Mouse (Mus musculus): Measurements from ENCODE around the gene Gm39566.
"Not testable (repeated sequence)": the region's sequence is repeated elsewhere in the genome, so short reads cannot be mapped to it uniquely, and the experiment has no call there.

Gene Gm39566

GRCm38 (mm10) chr11:69815155-69815554, at the start of gene Gm39566:
TSS of gene Gm39566 (minus strand) at chr11:69815298.
- DNase-seq (ENCODE audit: low read depth), result no peak

DNA sequence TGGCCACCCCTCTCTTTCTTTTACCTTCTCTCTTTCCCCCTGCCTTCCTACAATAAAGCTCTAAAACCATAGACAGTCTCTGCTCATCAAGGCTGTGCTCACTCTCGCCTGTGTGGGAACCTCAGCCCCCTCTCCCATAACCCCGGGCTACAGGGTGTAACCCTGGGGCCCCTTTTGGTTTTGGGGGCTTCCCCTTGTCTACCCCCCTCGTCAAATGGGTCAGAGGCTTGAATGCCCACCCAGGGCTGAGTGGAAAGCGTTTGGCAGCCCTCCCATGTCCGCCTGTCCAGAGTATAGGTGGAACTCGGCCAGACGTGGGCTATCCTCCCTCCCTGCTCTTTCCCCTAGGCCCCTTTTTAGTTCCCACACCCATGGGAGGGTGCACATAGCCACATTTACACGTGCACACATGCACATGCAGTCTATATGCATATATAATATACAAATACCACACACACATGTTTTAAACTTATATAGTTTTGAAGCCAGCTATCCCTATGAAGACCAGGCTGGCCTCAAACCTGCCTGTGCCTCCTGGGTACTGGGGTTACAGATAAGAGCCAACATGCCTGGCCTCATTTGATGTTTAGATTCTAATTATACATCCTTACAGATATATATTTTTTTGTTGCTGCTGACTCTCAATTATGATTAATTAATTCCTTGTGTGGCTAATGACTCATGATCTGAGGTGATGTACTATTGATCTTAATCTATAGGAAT, 49.2 kb upstream of the Gm39566 start:
- no peak for DNase-seq (ENCODE audit: low read depth)

DNA sequence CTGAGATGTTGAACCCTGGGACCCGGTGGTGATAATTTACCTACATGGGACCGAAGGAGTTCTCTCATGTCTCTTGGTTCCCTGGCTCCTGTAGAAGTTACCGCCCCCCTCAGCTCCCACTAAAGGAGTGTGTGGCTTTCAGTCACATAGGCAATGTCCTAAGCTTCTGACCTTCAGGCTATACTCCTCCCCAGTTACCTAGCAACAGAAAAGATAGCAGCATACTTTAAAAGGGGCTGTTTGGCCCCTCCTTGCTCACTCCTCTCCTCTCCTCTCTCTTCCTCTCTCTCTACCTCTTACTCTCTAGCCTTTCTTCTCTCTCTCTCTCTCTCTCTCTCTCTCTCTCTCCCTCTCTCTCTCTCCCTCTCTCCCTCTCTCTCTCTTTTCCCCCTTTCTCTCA, 48.6 kb upstream of the Gm39566 start:
- DNase-seq (ENCODE audit: low read depth), result not testable (repeated sequence)

DNA sequence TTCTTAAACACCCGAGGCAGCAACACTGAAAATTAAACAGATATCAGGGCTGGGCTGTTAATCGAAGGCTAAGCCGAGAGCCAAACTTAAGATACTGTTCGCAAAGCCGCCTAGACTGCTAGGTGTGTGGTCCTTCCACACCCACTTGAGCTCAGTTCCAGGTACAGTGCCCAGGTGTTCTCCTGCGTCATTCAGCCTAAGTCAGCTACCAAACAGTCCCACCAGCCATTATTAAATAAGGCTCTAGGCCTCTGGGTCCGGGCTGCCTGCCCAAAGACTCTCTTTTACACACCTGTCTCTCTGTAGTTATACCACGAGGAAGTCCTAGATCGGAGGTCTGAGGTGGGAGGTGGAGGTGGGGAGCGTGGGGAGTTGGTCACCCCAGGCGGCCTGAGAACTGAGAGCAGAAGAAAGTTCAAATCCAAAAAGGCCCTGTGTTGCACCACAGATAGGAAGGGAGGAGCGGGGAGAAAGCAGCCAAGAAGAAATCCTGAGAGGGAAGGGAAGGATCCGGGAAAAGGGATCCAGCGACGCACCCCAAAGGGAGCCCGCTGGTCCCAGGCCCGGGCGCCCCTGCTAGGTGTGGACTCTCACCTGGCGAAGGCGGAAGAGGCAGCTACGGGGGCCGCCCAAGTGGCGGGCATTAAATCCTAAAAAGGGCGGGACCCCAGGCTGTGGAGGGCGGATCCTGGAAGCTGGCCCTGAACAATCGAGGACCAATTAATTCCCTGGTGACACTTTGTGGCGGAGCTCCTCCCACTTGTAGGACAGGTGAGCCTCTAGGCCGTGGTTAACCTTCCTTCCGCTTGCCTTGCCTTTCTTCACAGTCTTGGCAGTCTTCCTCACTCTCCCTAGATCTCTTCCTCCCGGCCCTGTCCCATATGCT, 43.3 kb upstream of the Gm39566 start, which contains the start of gene Tnk1:
TSS of gene Tnk1 (minus strand) at position 618 of the 886 bp plus-strand sequence.
- DNase-seq (ENCODE audit: low read depth), result no peak

DNA sequence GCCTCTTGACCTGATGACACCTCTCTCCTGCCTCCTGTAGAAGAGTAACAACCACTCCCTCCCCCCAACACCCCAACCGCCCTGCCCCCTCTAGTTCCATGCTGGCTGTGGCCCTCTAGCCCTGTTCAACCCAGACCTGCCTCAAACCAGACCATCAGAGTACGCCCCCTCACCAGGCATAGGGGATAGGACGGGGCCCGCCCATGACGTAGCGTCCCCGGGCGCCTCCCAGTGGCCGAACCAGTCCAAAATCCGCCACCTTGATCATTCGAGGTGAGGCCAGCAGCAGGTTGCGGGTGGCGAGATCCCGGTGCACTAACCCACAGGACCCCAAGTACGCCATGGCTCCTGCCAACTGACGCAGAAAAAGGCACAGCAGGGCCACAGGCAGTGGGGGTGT, 40.2 kb upstream of the Gm39566 start:
- DNase-seq (ENCODE audit: low read depth), result peak; percentile 61

GRCm38 (mm10) chr11:69854680-69855079, 39.6 kb upstream of the Gm39566 start:
- DNase-seq (ENCODE audit: low read depth), result no peak

DNA sequence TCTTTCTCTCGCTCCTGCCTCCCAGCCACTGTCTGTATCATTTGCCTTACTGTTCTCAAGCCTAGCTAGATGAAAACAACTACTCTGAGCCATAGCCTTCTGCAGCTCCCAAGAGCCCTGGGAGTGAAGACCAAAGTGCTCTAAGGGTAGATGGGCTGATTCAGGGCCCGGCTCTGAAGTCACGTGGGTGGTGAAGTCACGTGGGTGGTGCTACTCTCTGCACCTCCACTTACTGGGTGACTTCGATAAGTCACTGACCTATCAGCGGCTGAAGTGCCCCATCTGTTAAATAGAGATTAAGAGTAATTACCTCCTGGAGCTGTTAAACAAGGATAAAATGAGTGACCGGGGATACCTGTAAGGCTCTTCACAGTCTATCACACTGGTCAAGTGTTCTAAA, 38.9 kb upstream of the Gm39566 start:
- peak; percentile 40 for DNase-seq (ENCODE audit: low read depth)

DNA sequence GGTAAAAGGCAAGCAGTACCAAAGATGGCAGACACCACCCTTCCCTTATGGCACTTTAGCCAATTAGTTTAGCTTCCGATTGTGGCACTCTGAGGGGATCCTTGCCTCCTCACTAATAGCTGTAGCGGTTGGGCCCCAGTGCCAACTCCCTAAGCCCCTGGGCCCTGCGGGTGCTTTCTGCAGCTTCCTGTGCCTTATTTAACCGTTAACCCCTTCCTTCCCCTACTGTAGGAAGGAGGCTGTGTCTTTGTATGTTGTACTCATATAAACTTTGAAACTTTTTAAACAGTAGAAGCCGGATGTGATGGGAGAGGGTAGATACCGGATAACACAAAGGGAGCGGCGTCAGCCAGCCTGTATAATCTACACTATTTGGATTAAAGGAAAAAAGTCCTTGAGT, 35.7 kb upstream of the Gm39566 start:
- DNase-seq (ENCODE audit: low read depth), result no peak

- DNase-seq (ENCODE audit: low read depth), result no peak
Observed at GRCm38 (mm10) chr11:69849884-69850283, 34.8 kb upstream of the Gm39566 start.

- no peak for DNase-seq (ENCODE audit: low read depth)
Observed at GRCm38 (mm10) chr11:69849128-69849527, 34.0 kb upstream of the Gm39566 start.

DNA sequence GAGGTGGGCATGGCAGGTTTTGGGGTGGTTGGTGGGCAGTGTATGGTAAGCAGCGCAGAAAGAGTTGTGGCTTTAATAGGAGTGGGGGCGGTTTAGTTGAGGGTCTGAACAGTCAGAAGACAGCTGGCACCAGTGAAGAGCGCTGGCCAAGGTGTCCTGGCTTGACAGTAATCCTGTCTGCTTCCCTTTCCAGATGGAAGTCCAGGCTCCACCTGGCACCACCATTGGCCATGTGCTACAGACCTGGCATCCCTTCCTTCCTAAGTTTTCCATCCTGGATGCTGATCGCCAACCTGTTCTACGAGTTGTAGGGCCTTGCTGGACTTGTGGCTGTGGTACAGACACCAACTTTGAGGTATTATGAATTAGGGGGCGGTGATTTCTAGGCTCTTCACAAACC, 32.9 kb upstream of the Gm39566 start:
- no peak for DNase-seq (ENCODE audit: low read depth)

DNA sequence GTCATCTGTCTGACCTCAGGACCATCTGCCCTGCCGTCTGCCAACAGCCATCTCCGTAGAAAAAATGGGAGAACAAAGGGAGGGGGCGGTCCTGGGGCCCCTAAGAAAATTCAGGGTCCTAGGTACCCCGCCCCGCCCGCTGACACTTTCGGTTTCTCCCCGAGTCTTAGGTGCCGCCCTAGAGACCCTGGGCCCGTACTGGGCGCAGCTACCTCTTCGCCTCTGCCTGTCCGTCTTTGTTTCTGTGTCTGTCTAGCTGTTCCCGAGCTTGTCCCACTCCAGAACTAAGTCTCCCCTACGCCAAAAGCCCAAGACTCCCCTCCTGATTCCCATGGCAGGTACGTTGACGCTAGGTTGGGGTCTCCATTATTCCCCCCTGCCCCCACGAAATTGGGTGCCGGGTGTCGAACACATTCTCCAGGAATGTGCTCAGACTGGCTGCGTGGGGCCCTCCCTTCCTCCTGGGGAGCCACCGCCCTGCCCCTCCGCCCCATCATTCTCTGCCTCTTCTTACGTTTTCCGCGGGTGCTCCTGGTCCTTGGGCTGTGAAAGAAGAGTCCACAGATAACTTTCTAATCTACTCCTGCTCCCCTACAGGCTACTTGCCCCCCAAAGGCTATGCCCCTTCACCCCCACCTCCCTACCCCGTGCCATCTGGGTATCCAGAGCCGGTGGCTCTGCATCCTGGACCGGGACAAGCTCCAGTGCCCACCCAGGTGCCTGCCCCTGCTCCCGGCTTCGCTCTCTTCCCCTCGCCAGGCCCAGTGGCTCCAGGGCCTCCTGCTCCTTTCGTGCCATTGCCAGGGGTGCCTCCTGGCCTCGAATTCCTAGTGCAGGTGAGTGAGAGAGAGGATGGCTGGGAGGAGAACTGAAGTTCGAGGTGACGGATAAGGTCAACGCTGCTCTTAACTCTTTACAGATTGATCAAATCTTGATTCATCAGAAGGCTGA, 31.9 kb upstream of the Gm39566 start:
- DNase-seq (ENCODE audit: low read depth), result peak; percentile 85

GRCm38 (mm10) chr11:69846198-69846680, 31.1 kb upstream of the Gm39566 start, which contains the start of gene Plscr3:
TSS of gene Plscr3 (plus strand) at chr11:69846376.
- DNase-seq (ENCODE audit: low read depth), result peak; percentile 92

GRCm38 (mm10) chr11:69838714-69839104, 23.6 kb upstream of the Gm39566 start:
- DNase-seq (ENCODE audit: low read depth), result no peak

- peak; percentile 98 for DNase-seq (ENCODE audit: low read depth)
Observed at GRCm38 (mm10) chr11:69837952-69838713, 23.0 kb upstream of the Gm39566 start, which contains the start of gene Tmem256. TSS of gene Tmem256 (plus strand) at chr11:69838514.

- DNase-seq (ENCODE audit: low read depth), result no peak
Observed at GRCm38 (mm10) chr11:69837604-69837951, 22.5 kb upstream of the Gm39566 start, which contains the start of gene Nlgn2. TSS of gene Nlgn2 (minus strand) at chr11:69837784.

GRCm38 (mm10) chr11:69836703-69837576, 21.8 kb upstream of the Gm39566 start:
- DNase-seq (ENCODE audit: low read depth), result peak; percentile 55

GRCm38 (mm10) chr11:69835966-69836335, 20.9 kb upstream of the Gm39566 start:
- DNase-seq (ENCODE audit: low read depth), result peak; percentile 40

DNA sequence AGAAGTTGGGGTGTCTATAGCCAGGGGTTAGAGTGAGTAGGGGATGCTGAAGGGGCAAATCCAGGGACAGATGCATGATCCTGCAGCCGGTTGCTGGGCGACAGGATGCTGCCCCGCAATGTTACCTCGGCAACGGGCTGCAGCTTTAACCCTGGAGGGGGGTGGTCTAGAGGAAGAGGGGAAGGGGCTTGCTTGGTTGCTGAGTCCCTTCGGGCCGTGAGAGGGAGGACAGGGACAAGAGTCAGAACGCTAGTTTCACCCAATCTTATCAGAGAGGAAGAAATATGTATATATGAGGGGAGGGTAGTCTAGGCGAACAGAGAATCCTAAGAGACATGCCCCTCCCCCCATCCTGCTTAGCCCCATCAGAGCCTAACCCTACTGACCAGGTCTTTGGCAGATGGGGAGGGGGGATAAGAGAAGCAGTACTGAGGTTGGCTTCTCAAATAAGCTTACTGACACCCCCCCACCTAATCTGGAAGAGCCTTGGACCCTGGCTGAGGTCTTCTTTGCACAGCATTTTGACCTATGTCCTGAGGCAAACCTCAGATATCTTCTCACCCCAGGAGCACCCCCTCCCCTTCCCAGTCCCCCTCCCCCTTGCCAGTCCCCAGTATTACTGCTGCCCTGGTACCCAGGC, 20.3 kb upstream of the Gm39566 start:
- DNase-seq (ENCODE audit: low read depth), result peak; percentile 35
